Mouse (Mus musculus) neural tube, embryonic 14.5 days (tissue): Measurements from ENCODE around the gene Ikzf1. TPM values are rescaled to one million over a fixed set of nuclear protein-coding genes. Genes with fewer than 3 reads are reported as not detected.

Source experiments
- ATAC-seq: fragments of 200-750 bp; cut with Nextera tagmentation; 2 replicates; pipeline ENCODE4 v1.8.0; 2017; ENCODE audit warnings: low read depth, mild to moderate bottlenecking, moderate TSS enrichment, moderate library complexity
- H3K27ac ChIP-seq: fragments of 300-500 bp; sonication (generic); 2 replicates; pipeline ENCODE4 v1.5.1; 2014; ENCODE audit warnings: low read depth, mild to moderate bottlenecking, control low read depth, low read length, moderate library complexity, mixed read lengths
- H3K27me3 ChIP-seq: fragments of 300-500 bp; sonication (generic); 2 replicates; pipeline ENCODE4 v1.6.1; 2014; ENCODE audit warnings: low read length; ENCODE audit not compliant: control insufficient read depth, insufficient read depth
- H3K36me3 ChIP-seq: fragments of 300-500 bp; sonication (generic); 2 replicates; pipeline ENCODE4 v1.6.1; 2014; ENCODE audit warnings: low read length, mixed read lengths; ENCODE audit not compliant: control insufficient read depth, insufficient read depth
- H3K4me1 ChIP-seq: fragments of 300-500 bp; sonication (generic); 2 replicates; pipeline ENCODE4 v1.6.1; 2014; ENCODE audit warnings: low read length; ENCODE audit not compliant: control insufficient read depth, insufficient read depth
- H3K4me2 ChIP-seq: fragments of 300-500 bp; sonication (generic); 2 replicates; pipeline ENCODE4 v1.6.1; 2014; ENCODE audit warnings: mild to moderate bottlenecking, low read depth, low read length, control low read depth
- H3K4me3 ChIP-seq: fragments of 300-500 bp; sonication (generic); 2 replicates; pipeline ENCODE4 v1.5.1; 2014; ENCODE audit warnings: low read depth, low read length, control low read depth, mixed read lengths
- H3K9ac ChIP-seq: fragments of 300-500 bp; sonication (generic); replicated peaks from 2 replicates; pipeline ENCODE4 v1.6.1; 2014; ENCODE audit warnings: low read depth, mild to moderate bottlenecking, control low read depth, low read length, mixed read lengths
- H3K9me3 ChIP-seq: fragments of 300-500 bp; sonication (generic); 2 replicates; pipeline ENCODE4 v1.6.1; 2016; ENCODE audit warnings: low read length; ENCODE audit not compliant: control insufficient read depth
- WGBS: fragments of 180-500 bp; shearing (Covaris S2); extraction: QIAGEN DNeasy Blood & Tissue Kit; methylation state at CpG from one replicate; pipeline ENCODE4 v1.1.7; 2014; 5-methylcytosine and 5-hydroxymethylcytosine counted together
- polyA plus RNA-seq: library from polyadenylated mRNA; unstranded; fragments of >200 nt; fragmentation: Nextera tagmentation; extraction: Ambion mirVana; gene quantifications from 2 replicates; pipeline ENCODE4 v1.2.1, GENCODE M21; 2014

The Ikzf1 gene
- polyA plus RNA-seq, 1 experiment from 2014 or later, result 0.35 TPM

DNA sequence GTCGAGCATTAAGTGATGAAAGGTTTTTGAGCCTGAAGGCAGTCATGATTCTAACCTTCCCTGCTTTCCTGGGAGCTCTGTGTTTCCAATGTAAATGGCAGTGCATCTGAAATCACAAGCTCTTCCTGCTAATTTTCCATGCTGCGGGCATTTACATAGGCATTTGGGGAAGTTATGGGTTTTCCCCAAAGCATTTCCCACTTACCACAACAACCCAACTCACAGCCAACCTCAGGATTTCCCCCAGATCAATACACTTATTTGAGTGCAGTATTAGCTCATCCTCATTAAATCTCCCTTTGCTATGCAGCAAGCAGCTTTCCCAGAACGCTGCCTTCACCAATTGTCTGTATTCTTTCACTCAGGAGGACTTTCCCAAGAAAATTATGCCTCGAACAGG, 11.8 kb upstream of the Ikzf1 start:
- Histone ChIP-seq H3K4me2 (no peak overlapping the region), H3K4me3 (no peak overlapping the region), H3K9ac (no peak overlapping the region), H3K27me3 (no peaks in the 10 kb centered on the region), H3K9me3 (no peaks in the 10 kb centered on the region), H3K27ac (no peak overlapping the region), H3K4me1 (no peaks in the 10 kb centered on the region), H3K36me3 (no peaks in the 10 kb centered on the region)
- ATAC-seq, result no peak
- 69% methylated on average over 4 of the region's 4 CpGs for WGBS

GRCm38 (mm10) chr11:11675063-11675462, 9.7 kb upstream of the Ikzf1 start:
- no peak overlapping the region for H3K9ac ChIP-seq
- H3K27me3 ChIP-seq, result no peaks in the 10 kb centered on the region
- no peak overlapping the region for H3K4me2 ChIP-seq
- H3K36me3 ChIP-seq, result no peaks in the 10 kb centered on the region
- no peak overlapping the region for H3K27ac ChIP-seq
- H3K4me1 ChIP-seq, result no peaks in the 10 kb centered on the region
- ATAC-seq, result no peak
- no peak overlapping the region for H3K4me3 ChIP-seq
- H3K9me3 ChIP-seq, result no peaks in the 10 kb centered on the region

GRCm38 (mm10) chr11:11676068-11676741, 8.6 kb upstream of the Ikzf1 start:
- no peaks in the 10 kb centered on the region for H3K4me1 ChIP-seq
- H3K9me3 ChIP-seq, result no peaks in the 10 kb centered on the region
- H3K36me3 ChIP-seq, result no peaks in the 10 kb centered on the region
- no peak overlapping the region for H3K4me2 ChIP-seq
- ATAC-seq, result no peak
- H3K27me3 ChIP-seq, result no peaks in the 10 kb centered on the region
- 85% methylated on average over 9 of the region's 9 CpGs for WGBS
- no peak overlapping the region for H3K4me3 ChIP-seq
- H3K9ac ChIP-seq, result no peak overlapping the region
- no peak overlapping the region for H3K27ac ChIP-seq

DNA sequence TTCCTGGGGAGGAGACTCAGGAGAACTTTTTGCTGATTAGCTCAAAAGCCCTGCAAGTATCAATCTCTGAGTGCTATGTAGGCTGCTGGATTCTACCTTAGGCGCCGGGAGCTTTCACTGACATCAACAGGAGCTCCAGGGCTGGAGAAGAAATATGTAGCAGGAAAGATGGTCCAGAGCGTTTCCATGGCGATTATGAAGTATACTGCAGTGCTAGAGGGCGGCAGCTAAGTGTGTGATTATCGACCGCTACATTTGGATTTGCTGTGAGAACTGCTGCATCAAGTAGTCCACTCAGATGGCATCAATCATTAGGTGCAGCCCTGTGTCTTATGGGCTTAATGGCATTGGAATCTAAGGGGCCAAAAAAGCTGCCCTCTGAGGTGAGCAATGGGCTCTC, 7.6 kb upstream of the Ikzf1 start:
- Histone ChIP-seq H3K4me2 (no peak overlapping the region), H3K4me3 (no peak overlapping the region), H3K9me3 (no peaks in the 10 kb centered on the region), H3K4me1 (no peaks in the 10 kb centered on the region), H3K36me3 (no peaks in the 10 kb centered on the region), H3K27ac (no peak overlapping the region), H3K27me3 (no peaks in the 10 kb centered on the region), H3K9ac (no peak overlapping the region)
- WGBS, result 77% methylated on average over 7 of the region's 7 CpGs
- ATAC-seq, result peak; percentile 44; the same call in 1 of the 2 replicates

DNA sequence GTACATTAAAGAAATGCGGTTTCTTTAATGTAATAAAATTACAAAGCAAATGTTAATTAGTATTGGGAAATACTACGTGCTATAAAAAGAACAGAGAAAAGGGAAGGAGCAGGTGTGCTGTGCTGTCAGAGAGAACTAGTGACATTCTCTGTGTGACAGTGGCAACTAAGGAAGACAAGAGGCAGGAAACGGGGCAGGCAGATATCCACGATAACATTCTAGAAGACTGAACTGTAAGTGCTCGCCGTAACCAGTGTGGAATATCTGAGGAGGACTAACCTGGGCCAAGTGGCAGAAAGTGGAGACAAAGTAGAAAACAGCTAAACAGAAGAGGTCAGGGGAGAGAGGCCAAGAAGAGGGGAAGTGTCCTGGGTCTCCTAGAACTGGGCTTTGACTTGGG, 5.8 kb upstream of the Ikzf1 start:
- H3K36me3 ChIP-seq, result no peaks in the 10 kb centered on the region
- 74% methylated on average over 6 of the region's 6 CpGs for WGBS

DNA sequence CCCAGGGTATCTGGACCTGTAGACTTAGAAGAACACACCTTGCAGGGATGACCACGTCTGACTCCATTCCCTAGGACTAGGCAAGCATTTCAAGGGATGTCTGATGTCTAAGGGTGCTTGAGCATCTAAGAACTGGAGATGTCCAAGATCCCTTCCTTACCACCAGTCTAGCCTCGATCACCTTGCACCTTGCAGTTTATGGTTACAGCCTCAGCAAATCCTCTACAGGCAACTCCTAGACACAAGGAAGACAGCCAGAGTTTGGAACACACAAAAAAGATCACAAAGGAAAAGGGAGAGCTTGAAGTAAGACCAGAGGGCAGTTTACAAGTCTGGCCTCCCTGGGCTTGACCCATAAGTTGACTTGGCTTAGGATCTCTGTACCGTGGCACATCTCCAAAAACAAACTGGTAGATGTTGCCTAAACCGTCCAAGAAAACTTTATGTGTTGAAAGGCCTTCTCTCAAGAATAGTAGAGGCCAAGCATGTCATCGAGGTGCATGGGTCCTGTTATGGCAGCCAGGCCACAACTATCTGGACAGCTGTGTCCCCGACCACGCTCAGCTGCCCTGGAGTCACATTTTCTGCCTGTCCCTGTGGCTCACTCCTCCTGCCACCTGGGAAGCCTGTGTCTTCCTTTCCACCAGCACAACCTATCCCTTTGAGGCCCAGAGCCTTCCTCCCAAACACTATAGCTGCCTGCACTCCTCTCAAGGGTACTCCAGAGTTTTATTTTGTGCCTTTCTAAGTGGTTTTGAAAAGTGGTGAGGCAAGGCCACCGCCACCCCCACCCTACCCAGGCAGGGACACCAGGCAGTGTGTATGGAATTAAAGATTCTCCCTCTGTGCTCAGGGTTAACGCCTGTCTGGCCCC, 510 bp upstream of the Ikzf1 start:
- Histone ChIP-seq H3K4me1 (peaks cover 9% of the 10 kb centered on the region; the same call in 1 of the 2 replicates), H3K4me2 (no peak overlapping the region), H3K27ac (no peak overlapping the region), H3K4me3 (no peak overlapping the region), H3K9ac (no peak overlapping the region), H3K36me3 (no peaks in the 10 kb centered on the region), H3K9me3 (no peaks in the 10 kb centered on the region), H3K27me3 (peaks cover 34% of the 10 kb centered on the region)
- WGBS, result 70% methylated on average over 9 of the region's 9 CpGs
- no peak for ATAC-seq

More for the DNA sequence above, 5.8 kb upstream of the Ikzf1 start:
- Histone ChIP-seq H3K4me2 (no peak overlapping the region), H3K4me1 (no peaks in the 10 kb centered on the region), H3K27me3 (no peaks in the 10 kb centered on the region), H3K9ac (no peak overlapping the region), H3K9me3 (no peaks in the 10 kb centered on the region), H3K4me3 (no peak overlapping the region), H3K27ac (no peak overlapping the region)
- ATAC-seq, result no peak

- H3K27me3 ChIP-seq, result peaks cover 34% of the 10 kb centered on the region
- WGBS, result under 1% methylated on average over 50 of the region's 66 CpGs
- ATAC-seq, result peak; percentile 78
These were observed 1.1 kb downstream of the Ikzf1 start for GRCm38 (mm10) chr11:11685853-11686395.

DNA sequence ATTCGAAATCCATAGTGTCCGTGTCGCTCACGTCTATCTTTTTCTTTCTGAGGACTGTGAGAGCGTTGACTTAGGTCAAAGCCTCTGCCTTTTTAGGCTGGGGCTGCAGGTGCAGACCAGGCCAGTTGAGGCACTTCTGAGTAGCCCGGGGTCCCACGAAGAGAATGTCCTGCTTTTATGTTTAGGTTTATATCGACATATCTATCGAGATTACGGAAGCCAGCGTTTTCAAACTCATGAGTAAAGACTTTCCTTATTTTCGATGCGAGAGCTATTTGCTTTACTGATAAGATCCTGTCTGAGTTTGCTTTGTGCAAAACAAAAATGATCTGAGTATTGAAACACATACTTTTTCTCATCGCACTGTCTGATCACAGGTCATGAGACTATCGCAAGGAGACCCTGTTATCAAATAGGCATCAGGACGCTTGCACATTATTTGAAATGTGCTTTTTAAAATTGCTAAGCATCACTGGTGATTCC, 1.8 kb downstream of the Ikzf1 start:
- Histone ChIP-seq H3K9ac (no peak overlapping the region), H3K27ac (no peak overlapping the region), H3K27me3 (peaks cover 34% of the 10 kb centered on the region), H3K4me3 (peak overlapping the region; percentile 55), H3K36me3 (no peaks in the 10 kb centered on the region), H3K4me1 (peaks cover 9% of the 10 kb centered on the region; the same call in 1 of the 2 replicates), H3K9me3 (no peaks in the 10 kb centered on the region), H3K4me2 (peak overlapping the region; percentile 95)
- ATAC-seq, result no peak
- 12% methylated on average over 16 of the region's 16 CpGs for WGBS

More at GRCm38 (mm10) chr11:11685853-11686395, 1.1 kb downstream of the Ikzf1 start:
- H3K36me3 ChIP-seq, result no peaks in the 10 kb centered on the region
- peak overlapping the region; percentile 28; the same call in 1 of the 2 replicates for H3K9ac ChIP-seq
- H3K4me1 ChIP-seq, result peaks cover 9% of the 10 kb centered on the region; the same call in 1 of the 2 replicates
- no peak overlapping the region for H3K27ac ChIP-seq
- peak overlapping the region; percentile 95 for H3K4me2 ChIP-seq
- peak overlapping the region; percentile 55 for H3K4me3 ChIP-seq
- H3K9me3 ChIP-seq, result no peaks in the 10 kb centered on the region
